Mouse (Mus musculus) liver, embryonic 14.5 days (tissue): ENCODE measurements at regions not wholly inside any gene's neighbourhood (a gene's known extent, or its start where the extent isn't known, plus 50 kb on each side); places are given as distances from the start of the nearest gene placed in this dataset.

Experiments
- ATAC-seq: fragments of 200-750 bp; cut with Nextera tagmentation; 2 replicates; pipeline ENCODE4 v1.8.0; 2017; ENCODE audit warnings: moderate number of reproducible peaks, mild to moderate bottlenecking, moderate library complexity; ENCODE audit not compliant: insufficient read depth
- DNase-seq, 3 experiments: peaks; one replicate each; pipeline ENCODE4 v3.0.0-alpha.2; 2012 to 2013; ENCODE audit warnings: low read depth in 3 of 3, low spot score in 3 of 3
- H3K27ac ChIP-seq: fragments of 300-500 bp; sonication (generic); 2 replicates; pipeline ENCODE4 v1.5.1; 2014; ENCODE audit warnings: moderate library complexity, mild to moderate bottlenecking, control low read depth, inconsistent platforms
- H3K27me3 ChIP-seq: fragments of 300-500 bp; sonication (generic); 2 replicates; pipeline ENCODE4 v1.6.1; 2014; ENCODE audit warnings: mild to moderate bottlenecking, low read length, moderate library complexity; ENCODE audit not compliant: control insufficient read depth, insufficient read depth
- H3K36me3 ChIP-seq: fragments of 300-500 bp; sonication (generic); replicated peaks from 2 replicates; pipeline ENCODE4 v1.6.1; 2014; ENCODE audit warnings: low read depth; ENCODE audit not compliant: control insufficient read depth, insufficient read depth
- H3K4me1 ChIP-seq, 2 experiments: fragments of 200-500 bp in 1 of 2; fragments of 300-500 bp in 1 of 2; sonication (generic) in 1 of 2; replicated peaks; 2 replicates each; pipeline ENCODE4 v1.6.1; 2012 to 2014; ENCODE audit warnings: antibody characterized with exemption in 1 of 2, inconsistent platforms in 1 of 2, low read length in 1 of 2; ENCODE audit not compliant: control insufficient read depth in 2 of 2, insufficient read depth in 2 of 2
- H3K4me2 ChIP-seq: fragments of 300-500 bp; sonication (generic); 2 replicates; pipeline ENCODE4 v1.6.1; 2014; ENCODE audit warnings: low read depth, mild to moderate bottlenecking, control low read depth, moderate library complexity
- H3K4me3 ChIP-seq, 2 experiments: fragments of 200-500 bp in 1 of 2; fragments of 300-500 bp in 1 of 2; sonication (generic) in 1 of 2; 2 replicates each; pipeline ENCODE4 v1.5.1; 2012 to 2014; ENCODE audit warnings: low read depth in 2 of 2, low read length in 2 of 2, mild to moderate bottlenecking in 2 of 2, control low read depth in 1 of 2, inconsistent platforms in 1 of 2, moderate library complexity in 1 of 2; ENCODE audit not compliant: insufficient read depth in 1 of 2
- H3K9ac ChIP-seq: fragments of 300-500 bp; sonication (generic); replicated peaks from 2 replicates; pipeline ENCODE4 v1.6.1; 2014; ENCODE audit warnings: mild to moderate bottlenecking, control low read depth, moderate library complexity
- H3K9me3 ChIP-seq: fragments of 300-500 bp; sonication (generic); 2 replicates; pipeline ENCODE4 v1.6.1; 2016; ENCODE audit warnings: low read length, mixed read lengths; ENCODE audit not compliant: control insufficient read depth
- CTCF ChIP-seq: IDR thresholded peaks from 2 replicates; pipeline ENCODE4 v1.5.1; 2016; ENCODE audit warnings: antibody characterized with exemption, low read depth, control low read depth
- EP300 ChIP-seq: IDR thresholded peaks from 2 replicates; pipeline ENCODE4 v1.6.1; 2016; ENCODE audit warnings: antibody characterized with exemption, low read depth
- WGBS: fragments of 180-500 bp; shearing (Covaris S2); extraction: QIAGEN DNeasy Blood & Tissue Kit; methylation state at CpG from one replicate; pipeline ENCODE4 v1.1.7; 2014; ENCODE audit not compliant: insufficient replicate concordance; 5-methylcytosine and 5-hydroxymethylcytosine counted together

DNA sequence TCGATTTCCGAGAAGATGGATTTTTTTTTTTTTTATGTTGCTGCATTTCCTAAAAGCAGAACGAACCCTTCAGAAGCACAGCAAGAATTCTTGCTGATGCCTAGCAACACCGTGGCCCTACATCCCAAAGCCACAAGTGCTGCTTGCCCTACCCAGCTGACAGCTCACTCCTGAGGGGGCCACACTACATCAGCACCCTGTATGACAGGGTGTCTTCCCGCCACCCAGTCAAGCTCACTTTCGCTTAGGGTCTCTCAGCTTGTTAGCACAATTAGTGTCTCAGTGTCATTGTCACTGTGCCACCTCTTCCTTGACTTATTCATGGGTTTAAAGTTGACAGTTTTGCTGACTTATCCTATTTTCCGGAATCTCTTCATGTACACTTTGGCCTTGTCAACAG lies 81.2 kb upstream of the Gm6993 start:
- TF ChIP-seq EP300 (no peak), CTCF (no peak)
- Histone ChIP-seq H3K9ac (no peak overlapping the region), H3K4me1 (no peaks in the 10 kb centered on the region), H3K27ac (no peak overlapping the region), H3K4me2 (no peak overlapping the region), H3K4me3 (no peak overlapping the region), H3K27me3 (no peaks in the 10 kb centered on the region), H3K36me3 (no peaks in the 10 kb centered on the region), H3K9me3 (no peaks in the 10 kb centered on the region)
- 60% methylated on average over 7 of the region's 7 CpGs for WGBS
- DNase-seq (no peak), ATAC-seq (no peak)

GRCm38 (mm10) chr12:31168221-31168890 lies 72.2 kb upstream of the Gm6993 start:
- no peak overlapping the region for H3K4me2 ChIP-seq
- H3K36me3 ChIP-seq, result no peaks in the 10 kb centered on the region
- no peak overlapping the region for H3K4me3 ChIP-seq
- H3K9me3 ChIP-seq, result no peaks in the 10 kb centered on the region
- DNase-seq (no peak), ATAC-seq (no peak)
- H3K9ac ChIP-seq, result no peak overlapping the region
- no peak overlapping the region for H3K27ac ChIP-seq
- WGBS, result 53% methylated on average over 4 of the region's 4 CpGs
- no peaks in the 10 kb centered on the region for H3K27me3 ChIP-seq
- TF ChIP-seq CTCF, result peak; percentile 30; the same call in 1 of the 2 replicates
- no peak for TF ChIP-seq EP300
- no peaks in the 10 kb centered on the region for H3K4me1 ChIP-seq

GRCm38 (mm10) chr12:31170111-31170510 lies 70.5 kb upstream of the Gm6993 start:
- WGBS, result 43% methylated on average over 6 of the region's 6 CpGs
- Histone ChIP-seq H3K36me3 (no peaks in the 10 kb centered on the region), H3K4me3 (no peak overlapping the region), H3K9me3 (no peaks in the 10 kb centered on the region), H3K4me1 (no peaks in the 10 kb centered on the region), H3K4me2 (no peak overlapping the region), H3K9ac (no peak overlapping the region), H3K27ac (no peak overlapping the region), H3K27me3 (no peaks in the 10 kb centered on the region)
- TF ChIP-seq EP300, result no peak
- no peak for TF ChIP-seq CTCF
- DNase-seq, result no peak
- ATAC-seq, result no peak

DNA sequence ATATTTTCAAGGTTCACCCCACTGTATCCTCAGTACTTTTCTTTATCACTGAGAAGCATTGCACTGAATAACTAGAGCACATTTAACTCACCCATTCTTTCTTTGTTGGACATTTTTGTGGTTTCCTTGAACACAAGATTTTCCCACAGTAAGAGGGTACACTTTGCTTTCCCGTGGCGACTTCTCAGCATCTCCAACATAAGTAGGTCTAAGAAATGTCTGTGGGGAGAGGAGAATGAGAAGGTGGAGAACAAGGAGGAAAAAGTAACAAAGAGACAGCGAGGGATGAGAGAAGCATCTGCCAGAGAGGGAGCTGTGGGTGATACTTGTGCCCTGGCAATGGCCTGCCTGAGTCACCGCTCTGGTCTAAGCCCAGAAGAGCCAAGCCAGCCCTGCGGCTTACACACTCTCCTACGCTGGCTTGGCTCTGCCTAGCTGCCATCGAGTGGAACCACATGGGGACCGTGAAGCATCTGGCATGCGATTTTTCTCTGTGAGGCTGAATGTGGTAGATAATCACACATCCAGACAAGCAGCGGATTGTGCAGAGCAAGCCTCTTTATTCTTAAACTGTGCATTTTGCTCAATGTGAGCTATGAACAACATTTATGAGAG lies 69.9 kb upstream of the Gm6993 start:
- no peak overlapping the region for H3K9ac ChIP-seq
- H3K36me3 ChIP-seq, result no peaks in the 10 kb centered on the region
- WGBS, result 58% methylated on average over 10 of the region's 10 CpGs
- no peak overlapping the region for H3K27ac ChIP-seq
- H3K27me3 ChIP-seq, result no peaks in the 10 kb centered on the region
- H3K4me1 ChIP-seq, result no peaks in the 10 kb centered on the region
- TF ChIP-seq CTCF (no peak), EP300 (no peak)
- no peaks in the 10 kb centered on the region for H3K9me3 ChIP-seq
- no peak for ATAC-seq
- no peak overlapping the region for H3K4me3 ChIP-seq
- no peak for DNase-seq
- H3K4me2 ChIP-seq, result no peak overlapping the region

DNA sequence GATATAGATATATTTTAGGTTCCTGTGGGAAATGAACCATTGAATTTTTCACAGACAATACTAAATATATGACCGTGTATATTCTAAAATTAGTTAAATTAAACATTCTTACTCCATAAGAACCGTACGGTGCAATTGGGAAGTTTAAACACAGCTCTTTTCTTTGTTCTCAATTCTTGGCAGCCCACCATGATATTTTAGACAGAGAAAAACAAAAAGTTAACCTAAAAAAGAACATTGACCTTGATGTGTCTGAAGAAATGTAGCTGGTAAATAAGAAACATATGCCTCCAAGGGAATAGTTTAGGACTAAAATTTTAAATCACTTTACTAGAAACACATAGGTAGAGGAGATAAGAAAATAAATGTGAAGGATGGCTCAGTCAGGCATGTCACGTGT lies 68.6 kb upstream of the Gm6993 start:
- TF ChIP-seq CTCF (no peak), EP300 (no peak)
- no peak for DNase-seq
- Histone ChIP-seq H3K36me3 (no peaks in the 10 kb centered on the region), H3K27ac (no peak overlapping the region), H3K9ac (no peak overlapping the region), H3K4me2 (no peak overlapping the region), H3K27me3 (no peaks in the 10 kb centered on the region), H3K9me3 (no peaks in the 10 kb centered on the region), H3K4me1 (no peaks in the 10 kb centered on the region), H3K4me3 (no peak overlapping the region)
- 62% methylated on average over 4 of the region's 4 CpGs for WGBS
- ATAC-seq, result no peak
